Mouse (Mus musculus): ENCODE results near the gene Smg7. TPM values are rescaled to one million over a fixed set of nuclear protein-coding genes. Genes with fewer than 3 reads are reported as not detected.

Smg7 gene
- polyA plus RNA-seq (2021; fragmentation: Nextera tagmentation) = 16.6 and 25.4 TPM in 2 replicates
- long read RNA-seq, experiment 1, full-length matches to known transcripts = 6 of 79 reads
- long read RNA-seq, experiment 1, partial matches to known transcripts = 56 of 79 reads
- long read RNA-seq, experiment 1, other reads (novel, unspliced or antisense) = 17 of 79 reads
- long read RNA-seq, experiment 2, partial matches to known transcripts = 8 of 17 reads
- long read RNA-seq, experiment 2, other reads (novel, unspliced or antisense) = 9 of 17 reads

DNA sequence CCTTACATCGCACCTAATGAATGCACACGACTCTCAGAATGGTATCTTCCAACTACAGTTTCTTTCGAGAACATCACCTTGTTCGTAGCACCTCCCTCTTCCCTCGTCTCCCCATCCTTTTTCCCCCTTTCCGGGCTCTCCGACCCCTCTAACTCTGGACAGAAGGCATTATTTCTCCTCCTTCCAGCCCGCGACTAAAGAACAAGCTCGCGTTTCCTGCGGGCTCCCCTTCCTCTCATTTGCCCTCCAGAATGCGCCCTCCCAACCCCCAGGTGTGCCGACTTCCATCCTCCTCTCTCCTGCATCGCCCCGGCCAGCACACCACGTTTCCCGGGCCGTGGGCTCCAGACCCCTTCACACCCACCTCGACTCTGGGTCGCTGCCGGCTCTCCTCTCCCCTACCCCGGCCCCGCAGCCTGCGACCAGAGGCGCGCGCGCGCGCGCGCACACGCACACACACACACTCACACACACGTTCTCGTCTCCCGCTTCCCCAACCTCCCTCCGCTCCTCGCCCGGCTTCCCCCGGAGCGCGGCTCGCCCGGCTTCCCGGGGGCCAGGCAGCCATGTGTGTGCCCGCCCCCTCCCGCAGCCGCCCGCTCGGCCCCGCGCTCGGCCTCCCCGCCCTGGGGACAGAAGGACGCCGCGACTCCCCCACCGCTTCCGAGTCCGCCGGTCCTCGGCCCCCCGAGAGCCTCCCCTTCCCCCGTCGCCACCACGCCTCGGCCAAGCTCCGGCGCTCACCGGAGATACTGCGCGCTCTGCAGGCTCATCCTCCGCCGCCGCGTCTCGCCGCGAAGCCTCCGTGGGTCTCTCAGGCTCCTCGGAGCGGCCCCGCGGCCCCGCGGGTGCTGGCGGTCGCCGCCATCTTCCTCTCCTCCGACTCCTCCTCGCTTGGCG is at the start of gene Smg7:
TSS of gene Smg7 (minus strand) at position 882 of the 900 bp plus-strand sequence.

GRCm38 (mm10) chr1:152799897-152800296 is 102.5 kb downstream of the Smg7 start, which contains the start of gene Ncf2:
Ncf2 (plus strand) TSS chr1:152800194.

Other genes starting within 250 kb of the Smg7 start
- not detected in 2 replicates for gene Apobec4, start 152.1 kb downstream of the Smg7 start, polyA plus RNA-seq (2021; fragmentation: Nextera tagmentation)
- 37.2 and 44.4 TPM in 2 replicates for gene Rgl1, start 136.3 kb downstream of the Smg7 start, polyA plus RNA-seq (2021; fragmentation: Nextera tagmentation)
- gene Arpc5, start 136.1 kb downstream of the Smg7 start, polyA plus RNA-seq (2021; fragmentation: Nextera tagmentation) = 119 and 133 TPM in 2 replicates
- gene Ncf2, start 102.5 kb downstream of the Smg7 start, polyA plus RNA-seq (2021; fragmentation: Nextera tagmentation) = 2.0 and 3.0 TPM in 2 replicates
- 53.8 and 152 TPM in 2 replicates for gene Nmnat2, start 52.3 kb upstream of the Smg7 start, polyA plus RNA-seq (2021; fragmentation: Nextera tagmentation)